Mouse (Mus musculus) 3134 (cell line): Measurements from ENCODE around the gene Kcnt2.

Source experiments
- DNase-seq: peaks from one replicate; pipeline ENCODE4 v3.0.0-alpha.2; 2011; ENCODE audit warnings: low spot score; ENCODE audit not compliant: insufficient read length; ENCODE audit errors: extremely low read depth

The Kcnt2 gene

GRCm38 (mm10) chr1:140373532-140373931, 127.6 kb downstream of the Kcnt2 start:
- no peak for DNase-seq

GRCm38 (mm10) chr1:140378791-140379190, 132.8 kb downstream of the Kcnt2 start:
- no peak for DNase-seq

- no peak for DNase-seq
Observed at GRCm38 (mm10) chr1:140379526-140379925, 133.6 kb downstream of the Kcnt2 start.

GRCm38 (mm10) chr1:140381093-140381492, 135.1 kb downstream of the Kcnt2 start:
- DNase-seq = no peak

DNA sequence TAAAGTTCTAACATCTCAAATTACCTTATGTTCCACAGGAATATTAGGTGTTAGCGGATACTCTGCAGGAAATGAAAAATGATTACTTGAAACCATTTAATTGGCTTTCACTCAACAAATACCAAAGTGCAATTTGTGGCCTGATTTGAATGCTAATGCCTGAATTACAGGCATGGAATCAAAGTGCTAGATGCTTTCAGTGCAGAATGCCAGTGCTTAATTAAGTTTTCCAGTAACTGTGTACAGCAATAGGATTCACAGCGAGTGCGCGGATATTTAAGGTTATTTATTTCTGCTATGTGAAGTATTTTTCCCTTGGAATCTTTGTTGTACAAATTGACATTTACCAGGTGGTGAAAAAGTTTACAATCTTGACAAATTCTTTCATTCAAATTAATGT, 144.3 kb downstream of the Kcnt2 start:
- DNase-seq = no peak

GRCm38 (mm10) chr1:140397756-140398155, 151.8 kb downstream of the Kcnt2 start:
- DNase-seq = no peak

- no peak for DNase-seq
Observed at GRCm38 (mm10) chr1:140406631-140407288, 160.8 kb downstream of the Kcnt2 start.

GRCm38 (mm10) chr1:140415761-140416160, 169.8 kb downstream of the Kcnt2 start:
- no peak for DNase-seq

GRCm38 (mm10) chr1:140422954-140423353, 177.0 kb downstream of the Kcnt2 start:
- DNase-seq = no peak

- peak; percentile 40 for DNase-seq
Observed at GRCm38 (mm10) chr1:140429284-140429850, 183.4 kb downstream of the Kcnt2 start.

DNA sequence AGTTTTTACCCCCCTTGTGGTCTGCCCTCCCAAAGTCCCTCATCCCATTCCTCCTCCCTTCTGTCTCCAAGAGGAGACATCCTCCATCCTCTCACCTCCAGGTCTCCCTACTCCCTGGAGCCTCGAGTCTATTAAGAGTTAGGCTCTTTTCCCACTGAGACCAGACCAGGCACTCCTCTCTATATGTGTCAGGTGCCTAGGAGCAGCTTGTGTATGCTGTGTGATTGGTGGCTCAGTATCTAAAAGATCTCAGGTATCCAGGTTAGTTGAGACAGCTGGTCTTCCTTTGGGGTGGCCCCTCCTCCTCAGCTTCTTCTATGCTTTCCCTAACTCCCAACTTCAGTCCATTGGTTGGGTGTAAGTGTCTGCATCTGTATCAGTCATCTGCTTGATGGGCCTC, 186.1 kb downstream of the Kcnt2 start:
- DNase-seq = no peak

GRCm38 (mm10) chr1:140434791-140435190, 188.8 kb downstream of the Kcnt2 start:
- no peak for DNase-seq

GRCm38 (mm10) chr1:140438176-140438575, 192.2 kb downstream of the Kcnt2 start:
- DNase-seq = no peak

DNA sequence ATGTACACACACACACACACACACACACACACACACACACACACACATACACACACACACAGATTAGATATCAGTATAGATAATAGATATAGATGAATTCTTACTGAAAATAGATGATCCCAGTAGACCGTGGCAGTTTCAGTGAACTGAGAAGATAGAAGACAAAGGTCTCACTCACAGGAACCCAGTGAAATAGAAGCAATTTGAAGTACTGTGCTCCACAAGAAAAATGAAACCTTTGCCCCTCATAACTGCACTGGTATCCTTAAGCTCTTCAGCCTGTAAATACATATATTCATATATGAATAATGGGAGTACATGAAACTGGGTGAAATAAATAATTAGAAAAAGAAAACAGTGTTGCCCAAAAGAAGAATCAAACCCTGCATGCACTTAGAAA, 197.9 kb downstream of the Kcnt2 start:
- DNase-seq = no peak

DNA sequence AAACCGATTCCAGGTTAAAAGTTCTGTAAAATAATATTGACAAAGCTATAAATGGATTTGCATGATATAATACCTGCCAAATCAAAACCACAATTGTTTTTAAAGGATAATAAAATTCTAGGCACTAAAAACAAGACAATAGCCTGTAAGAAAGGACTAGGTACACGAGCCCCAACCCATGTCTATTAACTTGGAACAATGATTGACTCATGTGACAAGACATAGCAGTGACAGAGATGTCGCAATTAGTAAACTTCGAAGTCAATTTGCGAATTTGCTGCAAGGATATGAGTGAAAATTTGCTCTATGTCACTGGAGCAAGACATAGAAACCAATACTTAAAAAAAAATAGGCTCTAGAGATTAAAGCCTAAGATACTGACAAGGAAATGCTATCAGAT, 198.4 kb downstream of the Kcnt2 start:
- DNase-seq = no peak

GRCm38 (mm10) chr1:140451461-140451860, 205.5 kb downstream of the Kcnt2 start:
- no peak for DNase-seq

DNA sequence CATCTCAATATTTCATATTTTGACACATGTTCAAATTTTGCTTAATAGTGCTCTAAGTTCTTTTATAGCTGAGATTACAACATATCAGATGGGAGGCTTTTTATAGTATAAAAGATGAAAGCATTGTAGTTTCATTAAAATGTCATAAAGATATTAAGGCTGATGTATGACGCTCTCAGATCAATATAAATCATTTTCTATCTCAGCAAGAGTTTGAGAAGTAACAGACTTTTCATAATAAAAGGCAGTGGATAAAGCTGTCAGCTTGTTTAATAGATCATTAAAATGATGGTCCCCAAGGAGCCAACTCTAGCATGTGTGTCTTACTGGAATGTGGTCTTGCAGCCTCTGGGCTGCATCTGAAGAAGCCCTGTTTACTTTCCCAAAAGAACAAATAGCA, 206.0 kb downstream of the Kcnt2 start:
- DNase-seq = no peak

- no peak for DNase-seq
Observed at GRCm38 (mm10) chr1:140455903-140456302, 209.9 kb downstream of the Kcnt2 start.

- no peak for DNase-seq
Observed at GRCm38 (mm10) chr1:140456873-140457272, 210.9 kb downstream of the Kcnt2 start.

GRCm38 (mm10) chr1:140468315-140468714, 222.4 kb downstream of the Kcnt2 start:
- DNase-seq = no peak

DNA sequence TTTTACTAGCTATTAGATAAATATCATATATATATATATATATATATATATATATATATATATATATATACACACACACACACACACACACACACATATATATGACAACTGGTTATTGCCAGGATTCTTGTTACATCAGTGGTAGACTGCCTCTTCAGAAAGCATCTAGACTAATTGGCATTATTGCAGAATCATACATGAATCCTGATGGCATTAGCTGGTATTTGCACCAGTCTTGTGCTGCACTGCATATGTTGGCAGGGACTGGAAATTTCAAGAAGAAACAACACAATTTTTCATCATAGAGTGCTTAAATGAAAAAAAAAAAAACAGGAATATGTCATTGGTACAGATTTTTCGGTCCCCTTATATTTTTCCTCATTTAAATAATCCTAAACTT, 223.6 kb downstream of the Kcnt2 start:
- DNase-seq = no peak

DNA sequence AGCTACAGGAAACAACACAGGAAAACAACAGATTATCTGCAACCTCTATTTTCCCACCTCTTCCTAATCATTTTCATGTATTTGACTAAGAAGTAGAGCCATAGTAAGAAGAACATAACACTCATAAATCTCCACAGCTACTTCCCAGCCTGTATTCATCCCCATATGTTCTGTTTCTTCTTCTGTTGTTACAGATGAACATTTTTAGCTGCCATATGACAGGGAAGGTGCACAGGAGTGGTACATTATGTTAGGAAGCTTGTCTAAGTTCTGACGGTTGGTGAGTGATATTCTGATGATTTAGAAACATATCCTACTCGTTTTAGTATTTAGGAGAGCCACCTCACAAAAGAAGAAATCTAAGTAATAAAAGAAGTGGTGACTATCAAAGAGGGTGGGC, 231.0 kb downstream of the Kcnt2 start:
- no peak for DNase-seq

GRCm38 (mm10) chr1:140484016-140484415, 238.1 kb downstream of the Kcnt2 start:
- no peak for DNase-seq
